Mouse (Mus musculus) activated CD4-positive, CD25-positive, alpha-beta regulatory T cell, adult 4 months (primary cell): ENCODE results near the gene Gm6899. TPM values are rescaled to one million over a fixed set of nuclear protein-coding genes. Genes with fewer than 3 reads are reported as not detected.

ENCODE experiments used
- polyA plus RNA-seq, 2 experiments: library from polyadenylated mRNA; unstranded; fragments of 100-300 nt; shearing (Covaris generic); gene quantifications; one replicate each; pipeline ENCODE4 v1.2.1; 2017

Gm6899 gene
- polyA plus RNA-seq, 2 experiments from 2014 or later: not detected

Other genes starting within 250 kb of the Gm6899 start
- 10 to 100 TPM; 21.6 to 29.1 TPM for gene Fancl, start 207.1 kb upstream of the Gm6899 start, polyA plus RNA-seq
- 10 to 100 TPM; 48.1 to 55.3 TPM for gene Vrk2, start 758 bp downstream of the Gm6899 start, polyA plus RNA-seq